Mouse (Mus musculus) ES-Bruce4 (cell line): ENCODE measurements at regions not wholly inside any gene's neighbourhood (a gene's known extent, or its start where the extent isn't known, plus 50 kb on each side); places are given as distances from the start of the nearest gene placed in this dataset.
"Not testable (repeated sequence)": the region's sequence is repeated elsewhere in the genome, so short reads cannot be mapped to it uniquely, and the experiment has no call there.

Source experiments
- H3K27ac ChIP-seq: 2 replicates; pipeline ENCODE4 v1.5.1; 2012; ENCODE audit warnings: low read length, inconsistent platforms; ENCODE audit not compliant: insufficient read depth
- H3K27me3 ChIP-seq: 2 replicates; pipeline ENCODE4 v1.6.1; 2012; ENCODE audit warnings: mild to moderate bottlenecking, low read length, inconsistent platforms; ENCODE audit not compliant: control insufficient read depth, poor library complexity, insufficient read depth, severe bottlenecking
- H3K36me3 ChIP-seq: 2 replicates; pipeline ENCODE4 v1.6.1; 2012; ENCODE audit warnings: inconsistent platforms, mild to moderate bottlenecking, low read length, moderate library complexity; ENCODE audit not compliant: control insufficient read depth, poor library complexity, insufficient read depth, severe bottlenecking
- H3K4me1 ChIP-seq: one replicate; pipeline ENCODE4 v1.8.1; 2011; ENCODE audit warnings: low read length; ENCODE audit not compliant: control insufficient read depth, insufficient read depth
- H3K4me3 ChIP-seq: 2 replicates; pipeline ENCODE4 v1.5.1; 2011; ENCODE audit warnings: low read depth, mild to moderate bottlenecking, low read length
- H3K9ac ChIP-seq: 2 replicates; pipeline ENCODE4 v1.6.1; 2012; ENCODE audit warnings: low read depth, mild to moderate bottlenecking, inconsistent platforms; ENCODE audit not compliant: poor library complexity, severe bottlenecking
- H3K9me3 ChIP-seq: replicated peaks from 2 replicates; pipeline ENCODE4 v1.6.1; 2012; ENCODE audit warnings: mild to moderate bottlenecking, low read length, inconsistent platforms; ENCODE audit not compliant: control insufficient read depth, poor library complexity, insufficient read depth, severe bottlenecking
- CTCF ChIP-seq: IDR thresholded peaks from one replicate; pipeline ENCODE4 v1.8.1; 2011; ENCODE audit warnings: low read depth, low read length
- EP300 ChIP-seq: IDR thresholded peaks from 2 replicates; pipeline ENCODE4 v1.6.1; 2011; ENCODE audit warnings: low read depth, low read length; ENCODE audit not compliant: insufficient read depth
- POLR2A ChIP-seq: IDR thresholded peaks from one replicate; pipeline ENCODE4 v1.8.1; 2011; ENCODE audit warnings: low read length; ENCODE audit not compliant: insufficient read depth

DNA sequence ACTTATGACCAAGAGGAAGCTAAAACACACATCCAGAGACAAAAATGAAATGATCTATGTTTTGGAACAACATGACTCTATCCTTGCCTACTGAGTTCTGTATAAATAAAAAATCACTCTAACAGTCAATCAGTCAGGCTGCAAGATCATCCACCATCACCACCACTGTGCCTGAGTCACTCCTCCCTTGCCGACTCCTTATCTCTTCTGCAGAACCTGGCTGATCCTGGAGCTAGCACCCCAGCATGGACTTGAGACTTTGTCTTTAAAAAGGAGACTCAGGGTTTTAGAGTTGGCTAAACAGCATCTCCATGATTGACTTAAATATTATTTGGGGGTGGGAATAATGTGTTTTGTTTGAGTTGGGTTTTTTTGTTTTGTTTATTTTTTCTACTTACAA, 101.9 kb upstream of the Immp2l start:
- Histone ChIP-seq H3K4me1 (no peaks in the 10 kb centered on the region), H3K9ac (no peak overlapping the region), H3K27ac (no peak overlapping the region), H3K4me3 (no peak overlapping the region), H3K27me3 (no peaks in the 10 kb centered on the region), H3K36me3 (no peaks in the 10 kb centered on the region), H3K9me3 (peaks cover 4% of the 10 kb centered on the region)
- TF ChIP-seq POLR2A (no peak), EP300 (no peak), CTCF (no peak)

- no peaks in the 10 kb centered on the region for H3K27me3 ChIP-seq
These were observed 97.2 kb upstream of the Immp2l start for GRCm38 (mm10) chr12:40926681-40927080.

DNA sequence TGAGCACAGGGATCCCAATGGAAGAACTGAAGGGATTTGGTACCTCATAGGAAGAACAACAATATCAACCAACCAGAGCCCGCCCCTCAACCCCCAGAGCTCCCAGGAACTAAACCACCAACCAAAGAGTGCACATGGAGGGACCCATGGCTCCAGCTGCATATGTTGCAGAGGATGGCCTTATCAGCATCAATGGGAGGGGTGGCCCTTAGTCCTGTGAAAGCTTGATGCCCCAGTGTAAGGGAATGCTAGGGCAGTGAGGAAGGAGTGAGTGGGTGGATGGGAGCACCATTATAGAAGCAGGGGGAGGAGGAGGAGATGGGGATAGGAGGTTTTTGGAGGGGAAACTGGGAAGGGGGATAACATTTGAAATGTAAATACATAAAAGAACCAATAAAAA, 94.5 kb upstream of the Immp2l start:
- H3K27ac ChIP-seq, H3K4me1 ChIP-seq, H3K9me3 ChIP-seq, H3K9ac ChIP-seq, H3K27me3 ChIP-seq, H3K36me3 ChIP-seq, H3K4me3 ChIP-seq: not testable (repeated sequence)

More at GRCm38 (mm10) chr12:40926681-40927080, 97.2 kb upstream of the Immp2l start:
- TF ChIP-seq CTCF (no peak), EP300 (no peak), POLR2A (no peak)
- H3K4me1 ChIP-seq: no peaks in the 10 kb centered on the region
- no peak overlapping the region for H3K9ac ChIP-seq
- H3K9me3 ChIP-seq: peaks cover 4% of the 10 kb centered on the region
- no peak overlapping the region for H3K27ac ChIP-seq
- H3K36me3 ChIP-seq: no peaks in the 10 kb centered on the region
- no peak overlapping the region for H3K4me3 ChIP-seq

DNA sequence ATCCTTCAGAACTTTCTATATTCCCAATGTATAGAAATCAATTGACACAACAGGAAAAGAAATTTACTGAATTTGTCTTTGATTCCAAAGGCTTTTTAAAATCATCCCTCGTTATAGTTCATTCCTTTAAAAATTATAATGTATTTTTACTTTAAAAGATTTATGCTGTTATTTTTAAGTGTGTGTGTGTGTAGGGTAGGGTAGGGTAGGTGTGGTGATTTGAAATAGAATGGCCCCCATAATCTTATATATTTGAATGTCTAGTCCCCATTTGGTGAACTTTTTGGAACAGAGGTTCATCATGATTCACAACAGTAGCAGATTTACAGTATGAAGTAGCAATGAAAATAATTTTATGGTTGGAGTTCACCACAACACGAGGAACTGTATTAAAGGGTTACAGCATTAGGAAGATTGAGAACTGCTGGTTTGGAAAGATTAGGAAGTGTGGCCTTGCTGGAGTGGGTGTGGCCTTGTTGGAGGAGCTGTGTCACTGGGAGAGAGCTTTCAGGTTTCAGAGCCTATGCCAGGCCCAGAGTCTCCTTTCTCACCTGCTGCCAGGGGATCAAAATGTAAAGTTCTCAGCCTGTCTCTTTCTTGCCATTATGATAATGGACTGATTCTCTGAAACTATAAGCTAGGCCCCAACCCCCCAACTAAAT, 88.7 kb upstream of the Immp2l start:
- Histone ChIP-seq H3K36me3 (no peaks in the 10 kb centered on the region), H3K9me3 (no peaks in the 10 kb centered on the region), H3K4me3 (no peak overlapping the region), H3K27ac (no peak overlapping the region), H3K27me3 (no peaks in the 10 kb centered on the region), H3K9ac (no peak overlapping the region), H3K4me1 (no peaks in the 10 kb centered on the region)
- no peak for TF ChIP-seq CTCF
- TF ChIP-seq EP300: no peak
- no peak for TF ChIP-seq POLR2A

DNA sequence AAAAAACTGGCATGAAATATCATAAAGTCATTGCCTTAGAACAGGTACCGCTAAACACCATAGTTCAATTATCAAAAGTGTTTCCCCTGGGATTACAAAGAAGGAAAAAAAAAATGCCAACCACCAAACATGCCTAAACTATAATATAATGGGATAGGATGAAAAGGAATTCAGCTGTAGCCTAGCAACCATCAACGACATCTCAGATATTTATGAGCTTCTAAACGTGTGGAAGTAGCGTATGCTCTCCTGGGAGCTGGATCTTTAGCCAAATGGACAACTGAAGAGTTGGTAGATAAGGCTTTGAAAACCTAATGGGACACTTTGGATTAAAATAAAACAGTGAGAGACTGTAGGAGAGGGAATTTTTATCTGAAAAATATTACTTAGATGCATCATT, 86.9 kb upstream of the Immp2l start:
- no peak overlapping the region for H3K9ac ChIP-seq
- H3K4me1 ChIP-seq: no peaks in the 10 kb centered on the region
- H3K36me3 ChIP-seq: no peaks in the 10 kb centered on the region
- no peaks in the 10 kb centered on the region for H3K9me3 ChIP-seq
- H3K27me3 ChIP-seq: no peaks in the 10 kb centered on the region
- no peak overlapping the region for H3K27ac ChIP-seq
- no peak overlapping the region for H3K4me3 ChIP-seq
- TF ChIP-seq EP300: no peak
- no peak for TF ChIP-seq POLR2A
- TF ChIP-seq CTCF: no peak

DNA sequence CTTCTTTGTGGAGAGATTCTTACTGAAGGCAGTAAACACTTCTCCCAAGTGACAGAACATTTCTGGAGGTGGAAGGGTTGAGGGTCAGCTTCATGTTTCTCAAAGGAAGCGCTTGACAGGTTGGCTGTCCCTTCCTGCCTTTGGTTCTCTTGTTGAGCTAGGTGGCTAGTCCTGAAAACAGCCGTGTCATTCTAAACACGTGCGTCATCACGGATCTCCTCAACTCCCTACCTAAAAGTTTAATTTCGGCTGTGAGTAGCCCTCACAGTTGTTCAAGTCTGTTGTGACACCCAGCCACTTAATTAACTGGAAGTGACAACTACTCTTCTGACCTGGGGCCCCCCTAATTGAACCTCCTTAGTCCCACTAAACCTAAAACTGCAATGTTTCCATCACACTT, 77.0 kb upstream of the Immp2l start:
- TF ChIP-seq CTCF (no peak), POLR2A (no peak), EP300 (no peak)
- Histone ChIP-seq H3K4me1 (no peaks in the 10 kb centered on the region), H3K9me3 (no peaks in the 10 kb centered on the region), H3K27me3 (no peaks in the 10 kb centered on the region), H3K36me3 (no peaks in the 10 kb centered on the region), H3K4me3 (no peak overlapping the region), H3K9ac (no peak overlapping the region), H3K27ac (no peak overlapping the region)
